Mouse (Mus musculus) embryonic facial prominence, embryonic 10.5 days (tissue): ENCODE data around the gene Olfr1288. TPM values are rescaled to one million over a fixed set of nuclear protein-coding genes. Genes with fewer than 3 reads are reported as not detected.

Experiments
- DNase-seq: peaks from one replicate; pipeline ENCODE4 v3.0.0-alpha.2; 2017; ENCODE audit warnings: low spot score
- H3K27ac ChIP-seq: fragments of 300-500 bp; sonication (generic); replicated peaks from 2 replicates; pipeline ENCODE4 v1.5.1; 2016; ENCODE audit warnings: mild to moderate bottlenecking
- H3K27me3 ChIP-seq: fragments of 300-500 bp; sonication (generic); replicated peaks from 2 replicates; pipeline ENCODE4 v1.6.1; 2016; ENCODE audit warnings: low read depth, mild to moderate bottlenecking; ENCODE audit not compliant: poor library complexity, severe bottlenecking
- H3K36me3 ChIP-seq: fragments of 300-500 bp; sonication (generic); replicated peaks from 2 replicates; pipeline ENCODE4 v1.6.1; 2016; ENCODE audit warnings: mild to moderate bottlenecking, moderate library complexity
- H3K4me1 ChIP-seq: fragments of 300-500 bp; sonication (generic); 2 replicates; pipeline ENCODE4 v1.6.1; 2016
- H3K4me3 ChIP-seq: fragments of 300-500 bp; sonication (generic); 2 replicates; pipeline ENCODE4 v1.5.1; 2016; ENCODE audit warnings: mild to moderate bottlenecking, moderate library complexity
- H3K9me3 ChIP-seq: fragments of 300-500 bp; sonication (generic); 2 replicates; pipeline ENCODE4 v1.6.1; 2016; ENCODE audit warnings: mild to moderate bottlenecking
- WGBS: fragments of 180-500 bp; shearing (Covaris S2); methylation state at CpG from one replicate; pipeline ENCODE4 v1.1.7; 2016; 5-methylcytosine and 5-hydroxymethylcytosine counted together
- polyA plus RNA-seq: library from polyadenylated mRNA; unstranded; fragments of >200 nt; fragmentation: Nextera tagmentation; extraction: Ambion mirVana; gene quantifications from 2 replicates; pipeline ENCODE4 v1.2.1, GENCODE M21; 2016

The Olfr1288 gene
- not detected in 2 replicates for polyA plus RNA-seq

DNA sequence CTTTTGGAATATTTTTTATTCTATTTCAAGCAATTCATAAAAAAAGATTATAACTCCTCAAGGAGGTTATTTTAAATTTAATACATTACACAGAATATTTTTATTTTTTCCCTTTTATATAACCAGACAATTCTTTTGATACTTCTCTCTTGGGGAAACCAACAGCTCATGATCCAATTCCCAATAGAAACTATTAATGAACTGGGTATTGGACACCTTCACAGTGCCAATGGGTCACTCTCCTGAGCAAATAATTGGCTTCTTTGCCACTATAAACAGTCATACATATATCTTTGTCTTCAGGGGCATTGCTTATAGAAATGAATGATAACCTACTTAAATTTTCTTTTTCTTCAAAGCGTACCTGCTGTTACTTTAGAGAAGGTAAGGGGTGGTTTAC, at the start of gene Olfr1288:
Gene Olfr1288 (plus strand): TSS at position 301 of the 400 bp plus-strand sequence.
- 97% methylated on average over 1 of the region's 1 CpGs for WGBS
- DNase-seq = no peak
- Histone ChIP-seq H3K27me3 (no peaks in the 10 kb centered on the region), H3K36me3 (no peaks in the 10 kb centered on the region), H3K4me1 (no peaks in the 10 kb centered on the region), H3K4me3 (no peak within 1 kb of the TSS), H3K9me3 (no peaks in the 10 kb centered on the region), H3K27ac (no peak within 1 kb of the TSS)

DNA sequence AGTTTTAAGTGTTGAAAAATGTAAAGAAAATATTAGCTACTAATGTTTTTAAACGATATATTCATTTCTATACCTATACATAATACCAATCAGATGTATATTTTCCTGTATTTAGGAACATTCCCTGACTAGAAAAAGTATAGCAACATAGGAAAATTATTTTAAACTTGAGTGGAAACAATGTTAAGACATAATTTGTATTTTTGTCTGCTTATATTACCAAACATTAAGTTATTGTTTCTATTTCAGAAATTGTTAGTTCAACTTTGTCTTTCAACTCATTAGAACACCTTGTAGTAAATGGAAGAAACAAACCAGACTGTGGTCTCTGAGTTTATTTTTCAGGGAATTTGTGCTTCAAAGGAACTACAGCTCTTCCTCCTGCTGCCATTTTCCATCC, 25.1 kb upstream of the Olfr1288 start, which contains the start of gene Olfr1287:
Gene Olfr1287 (plus strand): TSS at position 301 of the 400 bp plus-strand sequence.
- H3K4me3 ChIP-seq = no peak within 1 kb of the TSS

DNA sequence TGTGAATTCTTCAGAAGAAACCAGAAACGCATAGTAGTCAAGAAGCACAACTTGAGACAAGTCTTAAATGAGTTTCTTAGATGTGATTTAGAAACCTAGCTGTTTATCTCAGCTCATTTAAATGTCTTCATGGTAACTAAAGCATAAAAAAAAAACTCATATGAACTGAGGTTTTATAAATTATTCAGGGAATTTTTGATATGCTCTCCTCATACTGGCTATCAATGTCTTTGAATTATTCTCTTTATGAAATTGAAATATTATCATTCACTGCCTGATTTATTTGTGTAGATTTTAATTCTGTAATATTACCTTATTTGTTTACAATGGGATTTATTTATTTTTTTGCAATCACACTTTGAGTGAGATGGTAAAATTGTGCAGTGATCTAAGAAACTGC, 6.6 kb downstream of the Olfr1288 start, which contains the start of gene Olfr1289:
Gene Olfr1289 (plus strand): TSS at position 301 of the 400 bp plus-strand sequence.
- Histone ChIP-seq H3K27ac (no peak within 1 kb of the TSS), H3K4me1 (no peaks in the 10 kb centered on the region), H3K36me3 (no peaks in the 10 kb centered on the region), H3K27me3 (no peaks in the 10 kb centered on the region), H3K9me3 (no peaks in the 10 kb centered on the region), H3K4me3 (no peak within 1 kb of the TSS)
- 86% methylated on average over 1 of the region's 1 CpGs for WGBS
- no peak for DNase-seq

More for the DNA sequence above, 25.1 kb upstream of the Olfr1288 start, which contains the start of gene Olfr1287:
- no peak for DNase-seq
- Histone ChIP-seq H3K36me3 (no peaks in the 10 kb centered on the region), H3K27me3 (no peaks in the 10 kb centered on the region), H3K4me1 (no peaks in the 10 kb centered on the region), H3K27ac (no peak within 1 kb of the TSS), H3K9me3 (no peaks in the 10 kb centered on the region)
- WGBS = 68% methylated on average over 1 of the region's 1 CpGs

DNA sequence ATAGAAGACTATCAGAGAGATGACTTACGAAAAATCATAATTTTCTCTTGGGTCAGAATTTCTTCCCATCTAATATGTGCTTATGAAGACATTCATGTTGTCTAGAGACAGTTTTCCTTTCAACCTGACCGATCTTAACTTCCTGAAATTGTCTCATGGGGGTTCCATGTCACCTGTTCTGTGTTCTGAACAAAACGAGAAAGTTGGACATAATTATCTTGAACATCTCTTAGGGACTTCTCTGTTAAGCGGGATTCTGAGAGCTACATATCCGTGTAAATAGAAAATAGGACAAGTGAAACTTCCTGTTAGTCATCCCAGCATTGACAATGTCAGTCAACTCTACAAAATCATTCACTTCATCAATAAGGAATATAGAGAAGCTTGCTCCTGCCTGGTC, 19.8 kb downstream of the Olfr1288 start, which contains the start of gene Olfr1290:
Gene Olfr1290 (minus strand): TSS at position 101 of the 400 bp plus-strand sequence.
- no peaks in the 10 kb centered on the region for H3K27me3 ChIP-seq
- no peaks in the 10 kb centered on the region for H3K4me1 ChIP-seq
- H3K9me3 ChIP-seq = no peaks in the 10 kb centered on the region
- no peaks in the 10 kb centered on the region for H3K36me3 ChIP-seq
- H3K27ac ChIP-seq = no peak within 1 kb of the TSS
- DNase-seq = no peak
- WGBS = 81% methylated on average over 5 of the region's 5 CpGs
- H3K4me3 ChIP-seq = no peak within 1 kb of the TSS

DNA sequence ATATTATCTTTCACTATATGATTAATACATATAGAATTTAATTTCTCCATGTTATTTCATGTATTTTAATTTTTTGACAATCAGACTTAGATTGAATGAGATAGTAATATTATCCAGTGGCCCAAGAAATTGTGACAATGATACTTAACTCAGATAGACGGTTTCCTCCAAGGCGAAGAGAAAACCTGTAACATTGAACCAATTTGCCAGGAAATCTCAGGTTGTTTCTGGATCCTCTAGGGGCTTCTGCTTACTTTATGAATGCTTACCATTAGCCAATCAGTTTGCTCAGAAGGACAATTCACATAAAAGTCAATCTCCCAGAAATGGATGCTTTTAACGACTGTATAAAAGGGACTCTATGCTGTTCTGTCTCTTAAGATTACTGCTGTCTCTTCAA, 23.0 kb downstream of the Olfr1288 start, which contains the start of gene Olfr1291-ps1:
Gene Olfr1291-ps1 (plus strand): TSS at position 301 of the 400 bp plus-strand sequence.
- WGBS = 90% methylated on average over 3 of the region's 3 CpGs
- no peaks in the 10 kb centered on the region for H3K27me3 ChIP-seq
- no peak for DNase-seq
- H3K36me3 ChIP-seq = no peaks in the 10 kb centered on the region
- H3K9me3 ChIP-seq = no peaks in the 10 kb centered on the region
- H3K4me1 ChIP-seq = no peaks in the 10 kb centered on the region
- no peak within 1 kb of the TSS for H3K4me3 ChIP-seq
- no peak within 1 kb of the TSS for H3K27ac ChIP-seq

DNA sequence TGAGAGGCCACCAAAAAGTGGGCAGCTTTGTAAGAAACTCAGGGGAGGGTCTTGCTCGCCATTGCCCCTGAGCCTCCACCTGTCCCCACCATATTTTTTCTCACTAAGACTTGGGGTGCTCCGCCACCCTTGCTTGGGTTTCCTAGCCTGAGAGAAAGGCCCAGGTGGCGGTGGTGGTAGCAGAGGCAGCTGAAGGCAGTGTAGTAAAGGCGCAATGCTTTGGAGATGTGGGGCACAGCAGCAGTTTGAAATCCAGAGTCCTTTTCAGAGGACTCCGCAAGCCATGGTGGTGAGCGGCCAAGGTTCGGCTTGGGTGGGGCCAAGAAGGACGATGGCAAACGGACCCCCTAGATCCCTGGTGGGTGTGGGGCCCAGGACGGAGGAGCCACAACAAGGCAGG, 43.5 kb downstream of the Olfr1288 start:
- WGBS = 90% methylated on average over 10 of the region's 10 CpGs
- no peaks in the 10 kb centered on the region for H3K4me1 ChIP-seq
- no peaks in the 10 kb centered on the region for H3K27me3 ChIP-seq
- H3K9me3 ChIP-seq = peaks cover 4% of the 10 kb centered on the region; the same call in 1 of the 2 replicates
- no peak for DNase-seq
- H3K4me3 ChIP-seq = no peak overlapping the region
- no peak overlapping the region for H3K27ac ChIP-seq
- H3K36me3 ChIP-seq = no peaks in the 10 kb centered on the region

DNA sequence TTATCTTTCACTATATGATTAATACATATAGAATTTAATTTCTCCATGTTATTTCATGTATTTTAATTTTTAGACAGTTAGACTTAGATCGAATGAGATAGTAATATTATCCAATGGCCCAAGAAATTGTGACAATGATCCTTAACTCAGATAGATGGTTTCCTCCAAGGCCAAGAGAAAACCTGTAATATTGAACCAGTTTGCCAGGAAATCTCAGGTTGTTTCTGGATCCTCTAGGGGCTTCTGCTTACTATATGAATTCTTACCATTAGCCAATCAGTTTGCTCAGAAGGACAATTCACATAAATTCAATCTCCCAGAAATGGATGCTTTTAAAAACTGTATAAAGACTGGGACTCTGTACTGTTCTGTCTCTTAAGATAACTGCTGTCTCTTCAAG, 51.0 kb downstream of the Olfr1288 start, which contains the start of gene Olfr1293-ps:
Gene Olfr1293-ps (plus strand): TSS at position 301 of the 400 bp plus-strand sequence.
- H3K9me3 ChIP-seq = no peaks in the 10 kb centered on the region
- H3K27me3 ChIP-seq = no peaks in the 10 kb centered on the region
- H3K36me3 ChIP-seq = no peaks in the 10 kb centered on the region
- no peak for DNase-seq
- H3K4me1 ChIP-seq = no peaks in the 10 kb centered on the region
- 89% methylated on average over 1 of the region's 1 CpGs for WGBS
- no peak within 1 kb of the TSS for H3K4me3 ChIP-seq
- no peak within 1 kb of the TSS for H3K27ac ChIP-seq

Other genes starting within 250 kb of the Olfr1288 start
- not detected in 2 replicates for gene 4930430A15Rik, start 244.5 kb upstream of the Olfr1288 start, polyA plus RNA-seq
- gene Olfr1275, start 238.8 kb upstream of the Olfr1288 start, polyA plus RNA-seq = not detected in 2 replicates
- not detected in 2 replicates for gene Olfr1276, start 219.6 kb upstream of the Olfr1288 start, polyA plus RNA-seq
- not detected in 2 replicates for gene Olfr1277, start 200.0 kb upstream of the Olfr1288 start, polyA plus RNA-seq
- not detected in 2 replicates for gene Olfr1278, start 184.0 kb upstream of the Olfr1288 start, polyA plus RNA-seq
- not detected in 2 replicates for gene Olfr1279, start 173.5 kb upstream of the Olfr1288 start, polyA plus RNA-seq
- not detected in 2 replicates for gene Olfr1280, start 160.1 kb upstream of the Olfr1288 start, polyA plus RNA-seq
- not detected in 2 replicates for gene Olfr1281, start 147.6 kb upstream of the Olfr1288 start, polyA plus RNA-seq
- not detected in 2 replicates for gene Olfr1282, start 138.0 kb upstream of the Olfr1288 start, polyA plus RNA-seq
- gene Olfr1283, start 107.3 kb upstream of the Olfr1288 start, polyA plus RNA-seq = not detected in 2 replicates
- not detected in 2 replicates for gene Olfr1284, start 98.6 kb upstream of the Olfr1288 start, polyA plus RNA-seq
- gene Olfr1286, start 51.0 kb upstream of the Olfr1288 start, polyA plus RNA-seq = not detected in 2 replicates
- gene Olfr1287, start 25.0 kb upstream of the Olfr1288 start, polyA plus RNA-seq = not detected in 2 replicates
- not detected in 2 replicates for gene Olfr1289, start 6.7 kb downstream of the Olfr1288 start, polyA plus RNA-seq
- not detected in 2 replicates for gene Olfr1290, start 19.7 kb downstream of the Olfr1288 start, polyA plus RNA-seq
- not detected in 2 replicates for gene Olfr1291-ps1, start 23.1 kb downstream of the Olfr1288 start, polyA plus RNA-seq
- gene Olfr1293-ps, start 51.1 kb downstream of the Olfr1288 start, polyA plus RNA-seq = not detected in 2 replicates
- not detected in 2 replicates for gene Olfr1294, start 66.2 kb downstream of the Olfr1288 start, polyA plus RNA-seq
- not detected in 2 replicates for gene Olfr1295, start 95.6 kb downstream of the Olfr1288 start, polyA plus RNA-seq
- not detected in 2 replicates for gene Olfr1297, start 152.4 kb downstream of the Olfr1288 start, polyA plus RNA-seq
- gene Olfr1298, start 175.1 kb downstream of the Olfr1288 start, polyA plus RNA-seq = not detected in 2 replicates
- gene Olfr1299, start 187.3 kb downstream of the Olfr1288 start, polyA plus RNA-seq = not detected in 2 replicates